Mouse (Mus musculus) neural tube, embryonic 12.5 days (tissue): Measurements from ENCODE around the gene Naxd. TPM values are rescaled to one million over a fixed set of nuclear protein-coding genes. Genes with fewer than 3 reads are reported as not detected.
"Not testable (repeated sequence)": the region's sequence is repeated elsewhere in the genome, so short reads cannot be mapped to it uniquely, and the experiment has no call there.

Experiments used
- ATAC-seq: fragments of 200-750 bp; cut with Nextera tagmentation; 2 replicates; pipeline ENCODE4 v1.8.0; 2017; ENCODE audit warnings: low read depth, mild to moderate bottlenecking, moderate TSS enrichment, moderate library complexity; ENCODE audit not compliant: low FRiP score
- H3K27ac ChIP-seq: fragments of 300-500 bp; sonication (generic); 2 replicates; pipeline ENCODE4 v1.5.1; 2016
- H3K27me3 ChIP-seq: fragments of 300-500 bp; sonication (generic); replicated peaks from 2 replicates; pipeline ENCODE4 v1.6.1; 2016; ENCODE audit warnings: mild to moderate bottlenecking
- H3K36me3 ChIP-seq: fragments of 300-500 bp; sonication (generic); 2 replicates; pipeline ENCODE4 v1.6.1; 2016; ENCODE audit warnings: mild to moderate bottlenecking
- H3K4me1 ChIP-seq: fragments of 300-500 bp; sonication (generic); 2 replicates; pipeline ENCODE4 v1.6.1; 2016
- H3K4me2 ChIP-seq: fragments of 300-500 bp; sonication (generic); replicated peaks from 2 replicates; pipeline ENCODE4 v1.6.1; 2016; ENCODE audit warnings: mild to moderate bottlenecking
- H3K4me3 ChIP-seq: fragments of 300-500 bp; sonication (generic); 2 replicates; pipeline ENCODE4 v1.5.1; 2016
- H3K9ac ChIP-seq: fragments of 300-500 bp; sonication (generic); 2 replicates; pipeline ENCODE4 v1.6.1; 2016; ENCODE audit warnings: mild to moderate bottlenecking
- H3K9me3 ChIP-seq: fragments of 300-500 bp; sonication (generic); 2 replicates; pipeline ENCODE4 v1.6.1; 2016; ENCODE audit warnings: mild to moderate bottlenecking
- WGBS: fragments of 180-500 bp; shearing (Covaris S2); methylation state at CpG from one replicate; pipeline ENCODE4 v1.1.7; 2016; 5-methylcytosine and 5-hydroxymethylcytosine counted together
- polyA plus RNA-seq: library from polyadenylated mRNA; unstranded; fragments of >200 nt; fragmentation: Nextera tagmentation; extraction: Ambion mirVana; gene quantifications from 2 replicates; pipeline ENCODE4 v1.2.1, GENCODE M21; 2016

Naxd gene
- polyA plus RNA-seq, 1 experiment from 2014 or later = 131 TPM

DNA sequence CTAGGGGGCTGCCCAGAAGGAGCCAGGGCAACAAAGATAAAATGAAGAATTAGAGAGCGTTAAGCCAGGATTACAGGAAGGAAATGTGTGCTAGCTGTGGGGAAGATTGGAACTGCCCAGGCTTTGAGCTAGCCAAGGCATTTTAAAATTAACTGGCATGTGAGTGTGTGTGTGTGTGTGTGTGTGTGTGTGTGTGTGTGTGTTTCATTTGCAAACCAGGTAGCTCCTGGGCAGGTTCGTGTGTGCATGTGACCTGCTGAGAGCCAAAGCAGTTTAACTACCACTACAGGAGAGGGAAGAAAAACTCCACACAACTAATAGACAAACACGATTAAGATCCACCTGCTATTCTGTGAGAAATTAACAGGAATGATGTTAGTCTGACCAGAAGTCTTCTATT, 26.0 kb downstream of the Naxd start:
- Histone ChIP-seq H3K27me3 (no peaks in the 10 kb centered on the region), H3K9ac (no peak overlapping the region), H3K4me1 (no peaks in the 10 kb centered on the region), H3K4me2 (no peak overlapping the region), H3K4me3 (no peak overlapping the region), H3K36me3 (peaks cover 32% of the 10 kb centered on the region), H3K27ac (no peak overlapping the region), H3K9me3 (no peaks in the 10 kb centered on the region)
- 91% methylated on average over 3 of the region's 3 CpGs for WGBS
- no peak for ATAC-seq

DNA sequence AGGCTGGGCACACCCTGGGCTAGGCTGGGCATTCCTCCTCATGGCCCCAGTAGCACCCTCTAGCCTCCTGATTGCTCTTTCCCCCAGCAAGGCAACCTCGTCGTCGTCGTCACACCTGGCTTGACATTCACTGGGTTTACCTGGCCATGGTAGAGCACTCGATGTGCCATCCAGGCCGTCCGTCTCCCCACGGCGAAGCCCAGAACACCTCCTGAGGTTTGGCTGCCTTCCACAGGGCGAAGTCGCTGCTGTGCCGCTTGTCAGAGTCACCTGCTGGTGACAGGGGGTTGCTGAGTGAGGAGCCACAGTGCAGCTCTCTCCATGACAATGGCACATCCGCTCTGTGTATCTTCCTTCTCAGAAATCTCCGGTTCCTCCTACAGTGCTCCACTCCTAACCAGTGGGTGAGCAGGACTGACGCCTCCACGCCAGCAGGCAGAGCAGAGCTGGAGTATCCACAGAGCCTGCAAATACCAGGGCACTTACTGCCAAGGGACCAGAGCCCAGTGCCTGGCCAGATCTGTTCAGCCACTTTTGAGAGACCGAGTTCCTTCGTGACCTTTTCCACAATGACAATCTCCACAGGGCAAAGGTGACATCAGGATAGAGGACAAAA, 33.0 kb downstream of the Naxd start:
- Histone ChIP-seq H3K36me3 (peaks cover 37% of the 10 kb centered on the region), H3K9ac (no peak overlapping the region), H3K27ac (no peak overlapping the region), H3K4me2 (no peak overlapping the region), H3K27me3 (no peaks in the 10 kb centered on the region), H3K4me3 (no peak overlapping the region), H3K9me3 (no peaks in the 10 kb centered on the region), H3K4me1 (no peaks in the 10 kb centered on the region)
- ATAC-seq = no peak
- whole genome bisulfite sequencing = 85% methylated on average over 18 of the region's 18 CpGs

DNA sequence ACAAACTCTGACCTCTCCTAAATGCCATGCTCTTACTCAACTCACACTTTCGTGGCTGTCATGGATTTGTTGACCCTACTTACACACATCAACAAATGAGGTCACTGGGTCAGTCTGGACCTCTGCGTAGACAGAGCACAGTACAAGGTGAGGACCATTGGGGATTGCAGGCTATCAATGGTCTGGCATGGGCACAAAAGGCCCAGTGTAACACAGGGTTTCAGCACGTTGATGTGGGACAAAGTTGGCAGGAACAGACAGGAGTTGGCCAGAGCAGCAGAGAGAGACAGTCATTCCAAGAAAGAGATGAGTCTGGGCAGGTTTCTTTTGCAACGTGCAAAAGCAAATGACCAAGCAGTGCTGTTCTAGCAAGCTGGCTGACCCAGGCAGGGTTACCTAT, 33.5 kb downstream of the Naxd start:
- no peaks in the 10 kb centered on the region for H3K4me1 ChIP-seq
- peaks cover 34% of the 10 kb centered on the region for H3K36me3 ChIP-seq
- no peak overlapping the region for H3K4me3 ChIP-seq
- no peaks in the 10 kb centered on the region for H3K9me3 ChIP-seq
- H3K27me3 ChIP-seq = no peaks in the 10 kb centered on the region
- no peak overlapping the region for H3K27ac ChIP-seq
- WGBS = 79% methylated on average over 4 of the region's 4 CpGs
- no peak overlapping the region for H3K4me2 ChIP-seq
- no peak overlapping the region for H3K9ac ChIP-seq
- ATAC-seq = no peak

DNA sequence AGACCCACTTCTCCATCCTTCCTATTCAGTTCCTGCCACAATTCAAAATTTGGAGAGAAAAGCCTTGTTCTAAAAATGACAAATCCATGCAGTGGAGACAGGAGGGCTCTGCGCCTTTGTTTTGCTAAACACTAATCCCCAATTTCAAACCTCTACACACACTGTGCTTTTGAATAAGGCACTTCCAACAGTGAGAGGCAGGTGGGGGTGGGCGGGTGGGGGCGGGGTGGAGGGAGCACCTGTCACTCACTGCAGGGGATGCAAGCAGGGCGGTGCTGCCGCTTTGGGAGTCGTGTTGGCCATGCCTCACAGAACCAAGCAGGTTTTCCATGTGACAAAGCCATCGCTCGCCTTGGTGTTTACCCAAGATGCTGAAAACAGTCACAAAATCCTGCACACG, 37.2 kb downstream of the Naxd start:
- Histone ChIP-seq H3K36me3 (peaks cover 34% of the 10 kb centered on the region), H3K4me1 (no peaks in the 10 kb centered on the region), H3K27ac (no peak overlapping the region), H3K27me3 (no peaks in the 10 kb centered on the region), H3K4me3 (no peak overlapping the region), H3K4me2 (no peak overlapping the region), H3K9ac (no peak overlapping the region), H3K9me3 (no peaks in the 10 kb centered on the region)
- ATAC-seq = no peak
- 43% methylated on average over 9 of the region's 9 CpGs for WGBS

DNA sequence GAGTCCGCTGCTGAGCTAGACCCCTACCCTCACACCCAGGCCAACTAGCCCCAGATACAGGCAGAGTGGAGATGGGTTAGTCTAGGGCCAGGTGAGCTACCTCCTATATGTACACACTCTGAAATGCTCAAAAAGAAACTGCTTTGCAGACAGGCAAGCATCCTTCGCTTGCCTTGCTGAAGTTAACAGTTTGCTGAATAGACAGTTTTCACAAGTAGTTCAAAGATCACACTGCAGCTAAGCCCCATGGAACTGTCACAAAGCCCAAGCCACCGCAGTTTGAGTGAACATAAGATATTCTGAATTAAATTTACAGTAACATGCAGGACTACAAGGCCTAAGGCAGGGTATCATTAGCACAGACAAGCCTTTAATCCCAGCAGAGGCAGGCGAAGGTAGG, 41.7 kb downstream of the Naxd start:
- no peak overlapping the region for H3K27ac ChIP-seq
- no peak overlapping the region for H3K4me2 ChIP-seq
- no peaks in the 10 kb centered on the region for H3K4me1 ChIP-seq
- 92% methylated on average over 4 of the region's 4 CpGs for WGBS
- H3K9ac ChIP-seq = no peak overlapping the region
- H3K27me3 ChIP-seq = no peaks in the 10 kb centered on the region
- peaks cover 44% of the 10 kb centered on the region for H3K36me3 ChIP-seq
- ATAC-seq = no peak
- no peak overlapping the region for H3K4me3 ChIP-seq
- H3K9me3 ChIP-seq = no peaks in the 10 kb centered on the region

DNA sequence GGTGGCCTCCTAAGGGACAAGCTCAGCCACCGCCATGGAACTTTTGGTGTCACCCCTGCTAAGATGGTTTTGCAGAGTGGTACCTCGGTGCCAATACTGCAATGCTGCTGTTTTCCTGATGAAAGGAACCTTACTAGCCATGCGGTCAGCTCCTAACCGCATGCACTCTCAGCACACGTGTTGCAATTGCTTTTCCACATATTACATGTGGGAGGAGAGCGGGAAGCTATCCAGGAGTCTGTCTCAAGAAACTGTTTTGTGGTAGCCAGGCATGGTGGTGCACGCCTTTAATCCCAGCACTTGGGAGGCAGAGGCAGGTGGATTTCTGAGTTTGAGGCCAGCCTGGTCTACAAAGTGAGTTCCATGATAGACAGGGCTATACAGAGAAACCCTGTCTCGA, 42.9 kb downstream of the Naxd start:
- no peaks in the 10 kb centered on the region for H3K9me3 ChIP-seq
- H3K9ac ChIP-seq = no peak overlapping the region
- WGBS = 96% methylated on average over 8 of the region's 8 CpGs
- H3K27ac ChIP-seq = no peak overlapping the region
- H3K36me3 ChIP-seq = peaks cover 37% of the 10 kb centered on the region
- H3K4me1 ChIP-seq = no peaks in the 10 kb centered on the region
- H3K4me2 ChIP-seq = no peak overlapping the region
- H3K27me3 ChIP-seq = no peaks in the 10 kb centered on the region
- ATAC-seq = no peak
- no peak overlapping the region for H3K4me3 ChIP-seq

DNA sequence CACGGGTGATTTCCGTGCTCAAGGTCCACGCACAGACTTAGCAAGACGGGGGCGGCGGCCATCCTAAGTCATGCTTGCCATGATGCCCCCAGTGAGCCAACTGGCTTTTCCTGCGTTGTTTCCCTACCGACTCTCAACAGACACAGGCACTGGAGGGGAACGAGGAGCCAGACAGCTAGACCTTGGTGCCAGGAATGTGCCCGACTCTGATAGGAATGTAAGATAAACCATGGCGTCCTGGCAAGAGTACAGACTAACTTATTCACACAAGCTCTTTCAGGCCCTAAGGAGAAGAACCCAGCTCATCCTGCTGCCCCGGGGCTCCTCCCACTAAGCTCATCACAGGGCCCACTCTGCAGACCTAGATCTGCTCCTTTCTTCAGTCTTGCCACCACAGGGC, 44.7 kb downstream of the Naxd start:
- no peak for ATAC-seq
- Histone ChIP-seq H3K4me1 (no peaks in the 10 kb centered on the region), H3K9ac (no peak overlapping the region), H3K27ac (no peak overlapping the region), H3K27me3 (no peaks in the 10 kb centered on the region), H3K4me2 (no peak overlapping the region), H3K9me3 (no peaks in the 10 kb centered on the region), H3K36me3 (peaks cover 37% of the 10 kb centered on the region), H3K4me3 (no peak overlapping the region)
- WGBS = 97% methylated on average over 12 of the region's 12 CpGs

DNA sequence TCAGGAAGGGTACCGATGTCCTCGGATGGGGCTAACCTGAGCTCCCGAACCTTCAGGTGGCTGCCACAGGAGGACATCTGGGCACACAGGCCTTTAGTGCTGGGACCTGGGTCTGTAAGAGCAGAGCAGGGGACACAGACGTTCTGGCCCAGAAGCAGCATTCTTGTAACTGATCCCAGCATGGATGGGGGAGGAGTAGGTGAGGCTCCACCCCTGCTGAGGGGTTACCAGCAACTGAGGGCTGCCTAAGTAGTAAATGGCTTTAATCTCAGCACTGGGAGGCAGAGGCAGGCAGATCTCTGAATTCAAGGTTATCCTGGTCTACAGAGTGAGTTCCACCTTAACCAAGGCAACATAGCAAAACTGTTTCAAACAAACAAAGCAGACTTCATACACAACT, 45.6 kb downstream of the Naxd start:
- peaks cover 36% of the 10 kb centered on the region for H3K36me3 ChIP-seq
- WGBS = 87% methylated on average over 4 of the region's 4 CpGs

DNA sequence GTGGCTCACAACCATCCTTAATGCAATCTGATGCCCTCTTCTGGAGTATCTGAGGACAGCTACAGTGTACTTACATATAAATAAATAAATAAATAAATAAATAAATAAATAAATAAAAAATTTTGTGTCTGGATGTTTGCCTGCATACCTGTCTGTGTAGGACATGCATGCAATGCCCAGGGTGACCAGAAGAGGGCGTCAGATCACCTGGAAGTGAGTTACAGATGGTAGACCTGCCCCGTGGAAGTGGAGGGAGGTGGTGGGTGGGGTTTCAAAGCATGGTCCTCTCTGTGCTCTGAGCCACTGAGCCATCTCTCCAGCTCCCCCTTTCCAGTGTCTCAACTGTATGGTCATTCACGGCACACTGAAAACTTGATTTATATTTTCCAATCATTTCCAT, 47.1 kb downstream of the Naxd start:
- no peaks in the 10 kb centered on the region for H3K27me3 ChIP-seq
- peaks cover 36% of the 10 kb centered on the region for H3K36me3 ChIP-seq
- no peak overlapping the region for H3K4me3 ChIP-seq
- no peaks in the 10 kb centered on the region for H3K9me3 ChIP-seq
- no peak for ATAC-seq
- H3K27ac ChIP-seq = no peak overlapping the region
- no peak overlapping the region for H3K9ac ChIP-seq
- H3K4me2 ChIP-seq = no peak overlapping the region
- H3K4me1 ChIP-seq = no peaks in the 10 kb centered on the region
- WGBS = 52% methylated on average over 3 of the region's 3 CpGs

More for the DNA sequence above, 45.6 kb downstream of the Naxd start:
- ATAC-seq = no peak
- H3K4me2 ChIP-seq = no peak overlapping the region
- H3K9ac ChIP-seq = no peak overlapping the region
- H3K4me1 ChIP-seq = no peaks in the 10 kb centered on the region
- H3K27me3 ChIP-seq = no peaks in the 10 kb centered on the region
- H3K9me3 ChIP-seq = no peaks in the 10 kb centered on the region
- no peak overlapping the region for H3K27ac ChIP-seq
- no peak overlapping the region for H3K4me3 ChIP-seq

DNA sequence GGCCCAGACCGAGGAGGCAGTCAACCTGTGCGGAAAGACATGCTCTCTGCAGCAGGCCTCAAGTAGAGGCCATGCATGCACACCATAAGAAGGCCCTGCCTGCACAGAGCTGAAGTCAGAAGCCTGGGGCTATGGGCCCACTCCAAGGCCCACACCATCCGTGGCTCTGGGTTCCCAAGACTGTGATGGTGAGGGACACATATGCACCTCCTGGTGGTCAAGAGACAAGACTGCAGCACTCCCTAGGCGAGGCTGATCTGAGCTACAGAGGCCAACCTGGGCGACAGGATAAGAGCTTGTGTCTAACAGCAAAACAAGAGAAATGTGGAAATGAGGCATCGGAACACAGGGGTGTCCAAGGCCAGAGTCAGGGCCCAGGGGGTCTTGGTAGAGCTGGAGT, 49.8 kb downstream of the Naxd start:
- Histone ChIP-seq H3K4me3 (no peak overlapping the region), H3K4me1 (0 out of 2 replicates have a peak, but pooled peaks cover 9% of the 10 kb centered on the region), H3K36me3 (peaks cover 17% of the 10 kb centered on the region), H3K27me3 (no peaks in the 10 kb centered on the region), H3K9me3 (no peaks in the 10 kb centered on the region), H3K27ac (no peak overlapping the region), H3K4me2 (no peak overlapping the region), H3K9ac (no peak overlapping the region)
- ATAC-seq = no peak
- 68% methylated on average over 6 of the region's 6 CpGs for WGBS

DNA sequence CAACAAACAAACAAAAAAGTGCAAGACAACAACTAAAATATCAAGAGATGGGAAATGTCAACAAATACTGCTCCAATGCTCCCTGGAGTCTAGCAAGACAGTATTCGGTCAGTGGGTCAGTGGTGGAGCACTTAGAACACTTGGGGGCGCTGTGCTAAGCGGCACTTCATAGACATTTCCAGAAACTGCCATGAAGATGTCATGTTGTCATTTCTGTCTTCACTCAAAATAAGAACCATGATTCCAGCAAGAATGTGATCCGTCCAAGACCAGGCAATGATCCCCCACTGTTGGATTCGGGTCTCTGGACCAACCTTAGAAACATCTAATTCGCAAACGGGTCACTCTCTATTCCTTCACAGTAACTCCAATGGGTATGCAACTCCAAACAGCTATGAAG, 52.4 kb downstream of the Naxd start:
- H3K4me3 ChIP-seq = no peak overlapping the region
- H3K27ac ChIP-seq = no peak overlapping the region
- no peaks in the 10 kb centered on the region for H3K9me3 ChIP-seq
- peak overlapping the region; percentile 76 for H3K4me2 ChIP-seq
- ATAC-seq = no peak
- peaks cover 7% of the 10 kb centered on the region; the same call in 1 of the 2 replicates for H3K36me3 ChIP-seq
- H3K4me1 ChIP-seq = 0 out of 2 replicates have a peak, but pooled peaks cover 11% of the 10 kb centered on the region
- H3K9ac ChIP-seq = no peak overlapping the region
- 27% methylated on average over 7 of the region's 7 CpGs for WGBS
- H3K27me3 ChIP-seq = no peaks in the 10 kb centered on the region

DNA sequence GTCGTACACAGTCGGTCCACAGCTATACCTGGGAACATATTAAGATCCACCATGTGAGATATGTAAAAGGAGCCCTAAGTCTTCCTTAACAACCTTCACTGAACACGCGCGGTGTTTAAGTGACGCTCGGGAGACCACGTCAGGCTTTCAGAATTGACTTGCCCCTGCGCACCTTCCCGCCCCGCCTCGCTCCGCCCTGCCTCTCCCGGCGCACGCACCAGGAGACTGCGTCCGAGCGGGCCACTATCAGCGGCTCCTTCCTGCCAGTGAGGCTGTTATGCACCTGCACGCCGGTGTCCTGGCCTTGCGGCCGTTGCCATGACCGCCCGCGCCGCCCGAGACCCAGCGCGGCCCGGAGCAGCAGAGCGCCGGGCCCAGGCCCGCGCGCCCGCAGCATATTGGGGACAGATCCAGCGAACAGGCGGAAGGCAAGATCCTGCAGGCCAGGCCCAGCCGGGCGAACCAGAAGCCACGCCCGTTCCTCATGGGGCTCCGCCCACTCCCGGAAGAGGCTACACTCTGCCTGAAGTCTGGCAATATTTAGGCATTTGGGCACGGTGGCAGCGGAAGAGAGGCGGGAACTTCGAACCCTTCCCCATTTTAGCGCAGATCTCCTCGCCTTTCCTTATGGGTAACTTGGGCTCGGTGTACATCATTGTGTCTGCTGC, 53.1 kb downstream of the Naxd start, which contains the start of gene Cars2:
Cars2 (minus strand) TSS at position 503 of the 668 bp plus-strand sequence.
- peak within 1 kb of the TSS; percentile 73; the same call in 1 of the 2 replicates for H3K27ac ChIP-seq
- no peaks in the 10 kb centered on the region for H3K9me3 ChIP-seq
- H3K27me3 ChIP-seq = no peaks in the 10 kb centered on the region
- peaks cover 7% of the 10 kb centered on the region; the same call in 1 of the 2 replicates for H3K36me3 ChIP-seq
- under 1% methylated on average over 53 of the region's 53 CpGs for WGBS
- ATAC-seq = peak; percentile 52
- peak within 1 kb of the TSS; percentile 76 for H3K4me2 ChIP-seq
- H3K4me3 ChIP-seq = peak within 1 kb of the TSS; percentile 81
- H3K4me1 ChIP-seq = 0 out of 2 replicates have a peak, but pooled peaks cover 11% of the 10 kb centered on the region
- H3K9ac ChIP-seq = peak within 1 kb of the TSS; percentile 88

DNA sequence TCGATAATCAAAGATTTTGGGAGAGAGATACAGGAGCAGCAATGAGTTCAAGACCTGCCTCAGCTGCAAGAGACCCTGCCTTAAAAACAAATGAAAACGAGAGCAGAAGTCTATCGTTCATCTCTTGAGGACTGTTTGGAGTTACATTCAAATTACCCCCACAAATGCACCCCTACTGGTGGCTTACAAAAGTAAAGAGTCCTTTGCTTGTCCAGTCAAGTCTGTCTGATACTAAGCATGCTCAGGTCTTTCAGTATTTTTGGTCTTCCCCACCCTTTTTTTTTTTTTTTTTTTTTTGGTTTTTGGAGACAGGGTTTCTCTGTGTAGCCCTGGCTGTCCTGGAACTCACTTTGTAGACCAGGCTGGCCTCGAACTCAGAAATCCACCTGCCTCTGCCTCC, 54.2 kb downstream of the Naxd start:
- not testable (repeated sequence) for H3K9me3 ChIP-seq, H3K36me3 ChIP-seq, H3K27ac ChIP-seq, ATAC-seq, H3K4me3 ChIP-seq, H3K9ac ChIP-seq, H3K27me3 ChIP-seq, H3K4me2 ChIP-seq
- 83% methylated on average over 4 of the region's 4 CpGs for WGBS
- 0 out of 2 replicates have a peak, but pooled peaks cover 11% of the 10 kb centered on the region for H3K4me1 ChIP-seq
